Mouse (Mus musculus): ENCODE results near the gene Cox8a. TPM values are rescaled to one million over a fixed set of nuclear protein-coding genes. Genes with fewer than 3 reads are reported as not detected.

Cox8a gene
- polyA plus RNA-seq, 1 experiment, result 1,818 TPM

DNA sequence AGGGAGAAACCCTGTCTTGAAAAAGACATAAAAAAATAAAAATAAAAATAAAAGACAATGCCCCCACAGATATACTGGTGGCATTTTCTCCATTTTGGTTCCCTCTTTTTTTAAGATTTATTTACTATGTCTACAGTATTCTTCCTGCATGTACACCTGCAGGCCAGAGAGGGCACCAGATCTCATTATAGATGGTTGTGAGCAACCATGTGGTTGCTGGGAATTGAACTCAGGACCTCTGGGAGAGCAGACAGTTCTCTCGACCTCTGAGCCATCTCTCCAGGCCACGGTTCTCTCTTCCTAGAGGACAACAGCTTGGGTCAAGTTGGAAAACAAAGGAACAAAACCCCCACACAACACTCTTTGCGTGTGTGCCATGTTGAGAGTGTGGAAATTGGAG lies 44.5 kb upstream of the Cox8a start:
- Histone ChIP-seq H3K4me1 (replicated peaks; ENCODE audit: control insufficient read depth, insufficient read depth, low read length) (peaks cover 7% of the 10 kb centered on the region), H3K27me3 (ENCODE audit: control insufficient read depth, insufficient read depth, low read length) (no peaks in the 10 kb centered on the region), H3K27ac (ENCODE audit: control insufficient read depth, insufficient read depth, low read length) (no peak overlapping the region), H3K36me3 (ENCODE audit: control insufficient read depth, insufficient read depth, low read length) (no peaks in the 10 kb centered on the region), H3K4me3 (ENCODE audit: control insufficient read depth, insufficient read depth, low read length) (no peak overlapping the region)
- WGBS, result 98% methylated on average over 3 of the region's 3 CpGs
- TF ChIP-seq CTCF (IDR thresholded peaks at IDR 0.05; ENCODE audit: borderline replicate concordance, control insufficient read depth, extremely low read depth, insufficient read depth, low read length, poor library complexity) (no peak), POLR2A (IDR thresholded peaks at IDR 0.05; ENCODE audit: control insufficient read depth, extremely low read depth, insufficient read depth, low read length, poor library complexity) (no peak)
- no peak for DNase-seq

DNA sequence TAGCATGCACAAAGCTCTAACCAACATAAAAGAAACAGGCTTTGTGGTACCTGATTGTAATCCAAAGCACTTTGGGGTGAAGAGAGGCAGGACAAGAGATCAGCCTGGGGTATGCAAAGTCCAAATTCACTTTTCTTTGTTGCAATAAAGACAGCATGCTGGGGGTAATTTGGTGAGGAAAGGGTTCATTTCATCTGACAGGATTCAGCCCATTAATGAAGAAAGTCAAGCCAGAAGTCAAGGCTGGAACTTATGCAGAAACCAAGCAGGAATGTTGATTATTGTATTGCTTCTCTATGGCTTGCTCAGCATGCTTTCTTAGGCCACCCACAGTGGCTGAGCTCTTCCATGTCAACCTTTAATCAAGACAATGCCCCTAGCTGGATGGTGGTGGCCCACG lies 44.1 kb upstream of the Cox8a start:
- H3K4me1 ChIP-seq (replicated peaks; ENCODE audit: control insufficient read depth, insufficient read depth, low read length), result 0 out of 2 replicates have a peak, but pooled peaks cover 3% of the 10 kb centered on the region
- WGBS, result 100% methylated on average over 1 of the region's 1 CpGs
- TF ChIP-seq POLR2A (IDR thresholded peaks at IDR 0.05; ENCODE audit: control insufficient read depth, extremely low read depth, insufficient read depth, low read length, poor library complexity) (no peak), CTCF (IDR thresholded peaks at IDR 0.05; ENCODE audit: borderline replicate concordance, control insufficient read depth, extremely low read depth, insufficient read depth, low read length, poor library complexity) (no peak)
- H3K36me3 ChIP-seq (ENCODE audit: control insufficient read depth, insufficient read depth, low read length), result no peaks in the 10 kb centered on the region
- no peaks in the 10 kb centered on the region for H3K27me3 ChIP-seq (ENCODE audit: control insufficient read depth, insufficient read depth, low read length)
- no peak for DNase-seq
- no peak overlapping the region for H3K4me3 ChIP-seq (ENCODE audit: control insufficient read depth, insufficient read depth, low read length)
- no peak overlapping the region for H3K27ac ChIP-seq (ENCODE audit: control insufficient read depth, insufficient read depth, low read length)

- WGBS, result 94% methylated on average over 5 of the region's 5 CpGs
- no peak for DNase-seq
- no peak overlapping the region for H3K4me3 ChIP-seq (ENCODE audit: control insufficient read depth, insufficient read depth, low read length)
- no peak for TF ChIP-seq CTCF (IDR thresholded peaks at IDR 0.05; ENCODE audit: borderline replicate concordance, control insufficient read depth, extremely low read depth, insufficient read depth, low read length, poor library complexity)
- TF ChIP-seq POLR2A (IDR thresholded peaks at IDR 0.05; ENCODE audit: control insufficient read depth, extremely low read depth, insufficient read depth, low read length, poor library complexity), result no peak
- no peak overlapping the region for H3K27ac ChIP-seq (ENCODE audit: control insufficient read depth, insufficient read depth, low read length)
- H3K36me3 ChIP-seq (ENCODE audit: control insufficient read depth, insufficient read depth, low read length), result no peaks in the 10 kb centered on the region
- no peaks in the 10 kb centered on the region for H3K27me3 ChIP-seq (ENCODE audit: control insufficient read depth, insufficient read depth, low read length)
- H3K4me1 ChIP-seq (replicated peaks; ENCODE audit: control insufficient read depth, insufficient read depth, low read length), result no peaks in the 10 kb centered on the region
Observed at GRCm38 (mm10) chr19:7257881-7258280, 40.5 kb upstream of the Cox8a start.

- no peak for TF ChIP-seq POLR2A (IDR thresholded peaks at IDR 0.05; ENCODE audit: control insufficient read depth, extremely low read depth, insufficient read depth, low read length, poor library complexity)
- H3K4me1 ChIP-seq (replicated peaks; ENCODE audit: control insufficient read depth, insufficient read depth, low read length), result no peaks in the 10 kb centered on the region; the same call in 1 of the 2 replicates
- no peak for DNase-seq
Observed at GRCm38 (mm10) chr19:7246021-7246420, 28.6 kb upstream of the Cox8a start.

DNA sequence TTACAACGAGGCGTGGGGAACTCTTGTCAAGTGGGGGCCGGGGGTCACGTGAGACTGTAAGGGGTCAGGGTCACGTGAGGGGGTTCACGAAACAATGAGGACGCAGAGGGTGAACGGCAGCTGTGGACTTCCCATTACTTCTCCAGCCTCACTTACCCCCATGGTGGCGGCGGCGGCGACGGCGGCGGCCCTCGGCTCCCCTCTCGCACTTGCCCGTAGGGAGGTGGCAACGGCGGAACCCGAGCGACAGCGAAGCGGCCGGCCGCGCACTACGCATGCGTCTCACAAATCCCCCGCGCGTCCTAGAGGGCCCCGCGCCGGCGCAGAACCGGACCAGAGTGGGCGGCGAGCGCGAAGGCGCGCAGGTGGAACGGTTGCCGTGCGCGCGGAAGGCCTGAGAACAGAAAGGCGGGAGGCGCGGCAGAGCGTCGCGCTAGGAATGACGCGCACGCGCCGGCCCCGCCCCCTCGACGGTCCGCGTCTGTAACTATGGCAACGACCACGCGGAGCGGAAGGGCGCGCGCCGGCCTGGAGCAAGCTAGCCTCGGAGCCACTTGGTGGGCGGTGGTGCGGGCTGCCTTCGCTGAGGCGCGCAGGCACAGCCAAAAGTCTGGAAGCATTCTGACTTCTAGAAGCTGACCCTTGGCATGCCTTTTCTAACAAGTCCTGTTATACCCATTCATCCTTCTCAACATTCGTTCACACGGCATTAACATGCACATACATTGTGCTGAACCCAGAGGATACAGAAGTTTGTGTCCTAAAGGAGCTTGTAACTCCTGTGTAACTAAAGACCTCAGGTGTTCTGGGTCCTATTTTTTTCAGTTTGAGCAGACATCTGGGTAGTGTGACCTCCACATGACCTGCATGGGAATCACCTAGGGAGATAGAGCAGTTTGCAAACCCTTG lies 23.6 kb upstream of the Cox8a start, which contains the start of gene Naa40:
TSS of gene Naa40 (minus strand) at position 402 of the 909 bp plus-strand sequence.
- under 1% methylated on average over 80 of the region's 80 CpGs for WGBS
- DNase-seq, result peak; percentile 91
- TF ChIP-seq CTCF (IDR thresholded peaks at IDR 0.05; ENCODE audit: borderline replicate concordance, control insufficient read depth, extremely low read depth, insufficient read depth, low read length, poor library complexity) (peak; percentile 40; the same call in 1 of the 2 replicates), POLR2A (IDR thresholded peaks at IDR 0.05; ENCODE audit: control insufficient read depth, extremely low read depth, insufficient read depth, low read length, poor library complexity) (peak; percentile 72)

More at GRCm38 (mm10) chr19:7246021-7246420, 28.6 kb upstream of the Cox8a start:
- Histone ChIP-seq H3K27ac (ENCODE audit: control insufficient read depth, insufficient read depth, low read length) (no peak overlapping the region), H3K4me3 (ENCODE audit: control insufficient read depth, insufficient read depth, low read length) (no peak overlapping the region), H3K36me3 (ENCODE audit: control insufficient read depth, insufficient read depth, low read length) (no peaks in the 10 kb centered on the region), H3K27me3 (ENCODE audit: control insufficient read depth, insufficient read depth, low read length) (no peaks in the 10 kb centered on the region)
- 86% methylated on average over 3 of the region's 3 CpGs for WGBS

GRCm38 (mm10) chr19:7240291-7240690 lies 22.9 kb upstream of the Cox8a start:
- Histone ChIP-seq H3K36me3 (ENCODE audit: control insufficient read depth, insufficient read depth, low read length) (no peaks in the 10 kb centered on the region), H3K27me3 (ENCODE audit: control insufficient read depth, insufficient read depth, low read length) (no peaks in the 10 kb centered on the region), H3K27ac (ENCODE audit: control insufficient read depth, insufficient read depth, low read length) (peak overlapping the region; percentile 13; the same call in 1 of the 2 replicates), H3K4me3 (ENCODE audit: control insufficient read depth, insufficient read depth, low read length) (peak overlapping the region; percentile 75), H3K4me1 (replicated peaks; ENCODE audit: control insufficient read depth, insufficient read depth, low read length) (peaks cover 8% of the 10 kb centered on the region)
- TF ChIP-seq POLR2A (IDR thresholded peaks at IDR 0.05; ENCODE audit: control insufficient read depth, extremely low read depth, insufficient read depth, low read length, poor library complexity), result no peak
- no peak for TF ChIP-seq CTCF (IDR thresholded peaks at IDR 0.05; ENCODE audit: borderline replicate concordance, control insufficient read depth, extremely low read depth, insufficient read depth, low read length, poor library complexity)
- no peak for DNase-seq
- WGBS, result 2% methylated on average over 13 of the region's 13 CpGs

More for the DNA sequence above, 23.6 kb upstream of the Cox8a start, which contains the start of gene Naa40:
- H3K36me3 ChIP-seq (ENCODE audit: control insufficient read depth, insufficient read depth, low read length), result no peaks in the 10 kb centered on the region
- H3K27me3 ChIP-seq (ENCODE audit: control insufficient read depth, insufficient read depth, low read length), result no peaks in the 10 kb centered on the region
- peak within 1 kb of the TSS; percentile 13 for H3K27ac ChIP-seq (ENCODE audit: control insufficient read depth, insufficient read depth, low read length)
- peaks cover 8% of the 10 kb centered on the region for H3K4me1 ChIP-seq (replicated peaks; ENCODE audit: control insufficient read depth, insufficient read depth, low read length)
- peak within 1 kb of the TSS; percentile 75 for H3K4me3 ChIP-seq (ENCODE audit: control insufficient read depth, insufficient read depth, low read length)

Data from thymus, adult 2 months (tissue).